Mouse (Mus musculus): ENCODE data around the gene Tctn1.

Gene Tctn1

DNA sequence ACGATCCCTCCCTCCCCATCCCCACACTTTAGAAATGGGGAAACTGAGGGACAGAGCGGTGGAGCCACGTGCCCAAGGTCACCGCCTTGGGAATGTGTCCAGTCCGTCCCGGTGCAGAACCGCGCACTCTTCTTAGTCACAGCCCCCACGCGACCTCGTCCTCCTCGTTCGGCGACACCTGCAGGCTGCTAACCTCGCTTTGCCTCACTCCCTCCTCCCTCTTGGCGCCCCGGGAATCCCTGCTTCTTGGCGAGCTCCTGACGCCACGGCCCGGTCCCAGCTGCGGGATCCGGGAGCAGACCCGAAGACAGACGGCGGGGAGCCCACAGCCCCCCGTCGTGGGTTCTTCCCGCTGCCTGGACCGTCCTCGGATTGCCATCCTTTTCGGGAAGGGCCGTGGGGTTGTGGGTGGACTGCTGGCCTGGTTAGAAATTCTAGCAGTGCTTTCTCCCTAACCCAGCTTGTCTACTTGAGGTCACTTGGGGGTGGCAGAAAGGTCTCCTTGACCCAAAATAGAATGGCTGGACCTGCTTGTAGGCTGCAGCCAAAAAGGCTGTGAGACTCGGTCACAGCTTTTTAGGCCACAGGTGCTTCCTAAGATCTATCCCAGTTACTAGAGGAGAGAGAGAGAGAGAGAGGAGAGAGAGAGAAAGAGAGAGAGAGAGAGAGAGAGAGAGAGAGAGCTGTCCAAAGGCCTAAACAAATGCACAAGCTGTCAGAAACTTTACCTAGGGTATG is 20.9 kb upstream of the Tctn1 start:
- DNase-seq = peak; percentile 69

DNA sequence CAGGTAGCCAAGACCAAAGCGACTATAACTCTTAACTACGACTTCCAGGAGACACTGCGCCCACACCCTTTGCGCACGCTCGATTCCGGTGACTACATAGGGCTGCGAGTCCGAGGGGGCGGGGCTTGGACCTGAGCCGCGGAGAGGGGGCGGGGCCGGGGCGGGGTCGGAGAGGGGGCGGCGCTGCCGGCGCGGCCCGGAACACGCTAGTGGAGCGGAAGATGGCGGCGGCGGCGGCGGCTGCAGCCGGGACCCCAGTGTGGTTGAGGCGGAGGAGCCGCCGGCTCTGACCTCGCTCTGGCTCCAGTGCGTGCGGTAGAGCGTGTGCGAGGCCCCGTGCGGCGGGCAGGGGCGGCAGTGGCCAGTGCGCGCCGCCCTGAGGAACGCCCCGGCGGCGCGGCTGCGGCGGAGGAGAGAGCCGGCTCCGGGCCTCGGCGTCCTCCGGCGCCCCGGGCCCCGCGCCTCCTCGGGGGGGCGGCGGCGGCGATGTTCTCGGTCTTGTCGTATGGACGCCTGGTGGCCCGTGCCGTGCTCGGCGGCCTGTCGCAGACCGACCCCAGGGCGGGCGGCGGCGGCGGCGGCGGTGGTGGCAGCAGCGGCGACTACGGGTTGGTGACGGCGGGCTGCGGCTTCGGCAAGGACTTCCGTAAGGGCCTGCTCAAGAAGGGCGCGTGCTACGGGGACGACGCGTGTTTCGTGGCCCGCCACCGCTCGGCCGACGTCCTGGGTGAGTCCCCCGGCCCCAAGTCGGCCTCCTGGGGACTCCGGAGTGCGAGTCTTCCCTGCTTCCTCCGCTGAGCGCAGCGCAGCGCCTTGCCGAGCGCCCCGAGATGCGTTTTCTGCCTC is 20.1 kb upstream of the Tctn1 start, which contains the start of gene Pptc7:
TSS of gene Pptc7 (plus strand) at position 183 of the 846 bp plus-strand sequence.
- DNase-seq = peak; percentile 97

GRCm38 (mm10) chr5:122283828-122284182 is 19.5 kb upstream of the Tctn1 start:
- DNase-seq = no peak

DNA sequence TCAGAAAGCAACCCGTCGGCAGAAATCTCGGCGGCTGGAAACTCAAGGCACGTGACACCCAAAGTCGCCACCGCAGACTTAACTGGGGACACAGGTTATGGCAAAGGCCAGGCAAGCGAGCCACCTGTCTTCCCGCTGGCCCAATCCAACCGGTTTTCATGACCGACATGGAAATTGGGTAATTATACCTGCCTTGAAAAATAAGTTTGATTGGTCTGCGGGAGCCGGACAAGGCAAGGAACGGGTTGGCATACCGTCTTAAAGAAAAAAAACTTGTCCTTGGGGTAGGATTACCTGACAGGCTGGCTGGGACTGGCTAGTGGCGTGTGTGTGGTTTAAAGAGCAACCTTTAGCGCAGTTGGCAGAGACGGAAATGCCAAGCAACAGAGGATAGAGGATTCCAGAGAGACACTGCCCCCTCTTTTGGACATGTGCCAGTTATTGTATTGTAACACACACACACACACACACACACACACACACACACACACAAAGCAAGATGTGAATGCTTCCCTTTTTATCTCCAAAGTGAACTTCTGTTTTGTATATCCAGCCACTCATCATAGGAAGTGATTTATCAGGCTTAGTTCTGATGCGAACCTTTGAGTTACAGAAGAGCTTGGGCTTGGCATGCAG is 16.7 kb upstream of the Tctn1 start:
- DNase-seq = no peak

- DNase-seq = no peak
These were observed 16.2 kb upstream of the Tctn1 start for GRCm38 (mm10) chr5:122280422-122280826.

- no peak for DNase-seq
These were observed 15.7 kb upstream of the Tctn1 start for GRCm38 (mm10) chr5:122279799-122280421.

DNA sequence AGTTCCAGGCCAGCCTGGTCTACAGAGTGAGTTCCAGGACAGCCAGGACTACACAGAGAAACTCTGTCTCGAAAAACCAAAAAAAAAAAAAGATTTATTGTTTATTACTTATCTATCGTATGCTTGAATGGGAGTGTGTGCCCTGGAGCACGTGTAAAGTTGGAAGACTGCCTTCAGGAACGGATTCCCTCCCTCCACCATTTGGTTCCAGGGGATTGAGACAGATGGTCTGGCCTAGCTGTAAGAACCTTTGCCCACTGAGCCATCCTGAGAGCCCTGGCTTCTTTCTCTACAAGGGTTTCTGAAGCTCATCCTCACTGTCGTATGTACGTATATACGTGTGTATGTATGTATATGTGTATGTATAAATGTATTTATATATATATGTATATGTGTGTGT is 14.7 kb upstream of the Tctn1 start:
- no peak for DNase-seq

DNA sequence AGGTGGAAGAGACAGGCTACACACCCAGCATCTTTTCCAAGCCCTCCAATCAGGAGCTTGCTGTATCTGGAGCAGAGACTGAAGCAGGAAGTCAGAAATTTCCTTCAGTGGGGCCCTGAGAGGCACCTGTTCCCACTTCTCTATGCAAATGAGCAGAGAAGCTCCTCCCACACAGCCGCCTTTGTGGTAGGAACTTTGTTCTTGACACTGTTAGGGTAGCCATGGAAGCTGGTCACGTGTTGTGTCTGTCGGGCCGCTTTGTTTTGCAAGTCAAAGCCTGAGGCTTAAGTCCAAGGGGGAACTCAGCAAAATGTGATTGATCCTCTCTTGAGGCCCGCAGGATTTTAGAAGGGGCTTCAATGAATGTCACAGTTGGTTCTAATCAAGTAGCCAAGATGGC is 10.5 kb upstream of the Tctn1 start:
- DNase-seq = peak; percentile 64

DNA sequence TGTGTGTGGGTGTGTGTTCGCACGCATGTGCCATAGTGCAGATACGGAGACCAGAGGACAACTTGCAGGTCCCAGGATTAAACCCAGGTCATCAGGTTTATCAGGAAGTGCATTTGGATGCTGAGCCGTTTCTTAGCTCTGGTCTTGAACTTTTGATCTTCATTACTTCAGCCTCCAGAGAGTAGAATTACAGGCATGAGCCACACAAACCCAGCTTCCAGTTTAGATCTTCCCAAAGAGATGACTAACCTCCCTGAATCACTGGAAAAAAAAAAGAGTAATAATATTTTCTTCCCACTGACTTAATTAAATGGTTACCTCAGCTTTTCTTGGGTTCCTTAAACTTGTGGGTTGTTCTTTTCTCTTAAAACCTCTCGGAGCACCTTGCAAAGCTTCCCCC is 8.6 kb upstream of the Tctn1 start:
- no peak for DNase-seq

DNA sequence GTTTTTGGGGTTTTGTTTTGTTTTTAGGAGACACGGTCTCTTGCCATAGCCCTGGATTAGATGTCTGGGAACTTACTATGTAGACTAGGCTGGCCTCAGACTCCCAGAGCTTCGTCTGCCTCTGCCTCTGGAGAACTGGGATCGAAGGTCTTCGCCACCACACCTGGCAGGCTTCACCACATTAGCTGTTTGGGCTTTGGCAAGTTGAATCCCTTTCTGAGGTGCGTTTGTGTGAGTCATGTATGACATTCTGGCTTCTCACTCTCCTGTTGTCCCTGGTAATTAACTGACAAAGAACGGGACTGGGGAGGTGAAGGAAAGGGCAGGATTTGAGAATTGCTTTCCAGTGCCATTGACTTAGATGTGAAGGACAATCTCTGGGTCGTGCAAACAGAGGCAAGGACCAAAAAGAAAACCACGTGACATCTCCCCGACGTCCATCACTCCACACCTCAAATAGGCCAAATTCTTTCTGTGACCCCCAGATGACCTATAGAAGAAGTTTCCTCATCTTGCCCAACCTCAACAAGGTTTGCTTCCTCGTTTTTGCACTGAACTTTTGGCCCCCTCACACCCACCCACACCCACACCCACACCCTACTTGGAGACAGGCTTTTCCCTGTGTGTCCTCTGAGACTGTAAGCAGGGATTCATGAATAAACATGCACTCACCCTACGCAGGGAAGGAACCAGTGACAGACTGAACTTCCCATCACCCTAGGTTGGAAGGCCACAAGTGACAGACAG is 4.8 kb upstream of the Tctn1 start:
- DNase-seq = no peak

- DNase-seq = peak; percentile 73
These were observed 3.6 kb upstream of the Tctn1 start for GRCm38 (mm10) chr5:122267899-122268298.

- no peak for DNase-seq
These were observed 2.9 kb upstream of the Tctn1 start for GRCm38 (mm10) chr5:122267136-122267535.

- DNase-seq = no peak
These were observed 1.7 kb upstream of the Tctn1 start for GRCm38 (mm10) chr5:122265942-122266341.

- no peak for DNase-seq
These were observed 927 bp upstream of the Tctn1 start for GRCm38 (mm10) chr5:122265187-122265586.

GRCm38 (mm10) chr5:122262104-122262503 is 2.2 kb downstream of the Tctn1 start:
- DNase-seq = peak; percentile 21

- DNase-seq = no peak
These were observed 6.1 kb downstream of the Tctn1 start for GRCm38 (mm10) chr5:122258027-122258741.

DNA sequence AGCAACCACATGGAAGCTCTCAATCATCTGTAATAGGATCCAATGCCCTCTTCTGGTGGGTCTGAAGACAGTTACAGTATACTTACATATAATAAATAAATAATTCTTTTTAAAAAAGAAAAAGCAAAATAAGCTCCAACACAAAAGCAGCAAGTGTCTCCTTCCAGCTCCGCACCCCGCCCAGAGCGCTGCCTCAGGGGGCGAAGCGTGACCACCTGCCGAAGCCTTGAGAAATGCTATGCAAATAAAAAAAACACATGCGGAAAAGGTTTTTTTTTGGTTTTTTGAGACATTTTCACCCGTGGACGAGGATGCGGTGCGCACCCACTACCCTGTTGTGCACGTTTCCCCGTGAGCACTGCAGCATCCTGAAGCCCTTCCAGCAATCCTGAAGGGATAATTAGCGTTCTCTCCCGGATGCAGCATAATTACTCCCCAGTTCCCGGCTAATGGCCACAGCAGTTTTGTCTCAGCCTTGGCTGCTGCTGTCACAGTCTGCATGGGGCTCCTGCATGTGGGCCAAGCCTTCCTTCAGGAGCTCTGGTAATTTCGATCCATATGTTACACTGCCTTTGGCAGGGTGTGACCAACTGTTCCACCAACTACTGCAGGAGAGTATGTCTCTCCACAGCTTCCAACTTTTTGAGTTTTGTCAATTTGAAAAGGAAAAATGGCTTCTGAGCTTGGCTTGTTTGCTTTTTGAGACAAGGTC is 12.2 kb downstream of the Tctn1 start:
- DNase-seq = no peak

DNA sequence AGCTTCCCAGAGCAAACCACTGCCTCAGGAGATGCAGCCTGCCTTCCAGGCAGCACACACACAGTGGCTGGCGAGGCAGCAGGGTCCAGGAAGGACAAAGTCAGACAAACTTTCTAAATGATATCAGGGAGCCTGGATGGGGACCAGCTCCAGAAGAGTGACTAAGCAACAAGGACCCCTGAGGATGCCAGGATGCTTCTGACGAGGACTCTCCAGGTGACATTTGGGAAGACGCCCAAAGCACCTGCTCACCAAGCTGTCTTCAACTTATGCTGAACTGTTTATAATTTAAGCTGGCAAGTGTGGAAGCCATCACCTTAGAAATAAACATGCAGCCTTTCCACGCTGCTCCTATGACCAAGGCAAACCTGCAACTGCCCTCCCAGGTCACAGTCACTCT is 15.0 kb downstream of the Tctn1 start:
- no peak for DNase-seq

GRCm38 (mm10) chr5:122247934-122248333 is 16.3 kb downstream of the Tctn1 start:
- no peak for DNase-seq

DNA sequence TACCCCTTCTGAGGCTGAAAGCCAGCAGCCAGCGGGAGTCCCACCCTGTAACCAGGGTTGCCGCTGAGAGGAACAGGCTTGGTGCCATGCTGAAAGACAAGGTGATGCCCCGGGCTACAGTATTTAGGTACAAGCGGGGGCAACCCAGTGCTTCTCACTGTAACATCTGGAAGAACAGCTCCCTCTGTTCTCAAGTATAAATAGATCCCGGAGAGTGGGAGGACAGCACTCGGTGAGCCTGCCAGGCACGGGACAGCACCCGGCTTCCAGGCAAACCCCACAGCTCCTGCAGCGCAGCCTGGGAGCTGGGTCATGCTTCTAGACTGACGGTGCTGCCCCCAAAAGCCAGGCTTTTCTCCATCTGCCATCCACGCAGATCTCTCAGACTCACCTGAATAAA is 16.7 kb downstream of the Tctn1 start:
- no peak for DNase-seq

DNA sequence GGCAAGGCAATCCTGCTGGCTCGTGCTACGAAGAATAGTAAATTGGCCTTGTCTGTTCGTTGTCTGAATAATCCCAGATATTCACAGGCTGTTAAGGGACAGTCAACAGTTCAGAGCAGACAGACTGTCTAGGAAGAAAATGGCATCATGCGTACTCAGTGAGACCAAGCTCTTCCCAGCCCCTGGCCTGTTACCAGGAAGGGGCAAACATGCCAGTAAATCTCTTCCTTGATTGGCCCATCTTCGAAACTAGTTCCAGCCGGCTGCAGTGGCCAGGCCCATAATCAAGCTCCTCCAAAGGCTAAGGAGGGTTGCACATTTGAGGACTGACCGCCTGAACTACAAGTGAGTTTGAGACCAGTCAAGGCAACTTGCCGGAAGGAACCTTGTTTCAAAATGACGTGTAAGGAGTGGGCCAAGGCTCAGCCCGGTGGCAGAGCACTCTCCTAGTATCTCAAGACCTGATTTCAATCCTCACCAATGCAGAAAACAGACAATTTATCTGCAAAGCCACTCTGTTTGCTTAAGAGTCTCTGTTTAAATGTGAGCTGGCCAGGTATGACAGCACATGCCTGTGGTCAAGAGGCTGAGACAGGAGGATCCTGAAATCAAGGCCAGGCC is 17.6 kb downstream of the Tctn1 start:
- no peak for DNase-seq
